Mouse (Mus musculus): ENCODE data around the gene Slc16a9.

- no peak for TF ChIP-seq CTCF (IDR thresholded peaks at IDR 0.05; ENCODE audit: control insufficient read depth, insufficient read depth, insufficient read length)
- TF ChIP-seq MYOD1 (IDR thresholded peaks at IDR 0.05; ENCODE audit: control insufficient read depth, insufficient read length, low read depth), result no peak
- TF ChIP-seq USF1 (IDR thresholded peaks at IDR 0.05; ENCODE audit: low read depth), result no peak
- TF ChIP-seq MYOG (IDR thresholded peaks at IDR 0.05; ENCODE audit: control insufficient read depth, extremely low read depth, insufficient read length), result no peak
- TF ChIP-seq MAX (IDR thresholded peaks at IDR 0.05), result no peak
- no peak for TF ChIP-seq CEBPB (IDR thresholded peaks at IDR 0.05; ENCODE audit: low read depth)
Measured at GRCm38 (mm10) chr10:70315895-70316294, 71.0 kb downstream of the Slc16a9 start.

Measured in C2C12 (cell line).